Mouse (Mus musculus) cortical plate, adult 2 months (tissue): ENCODE measurements around the gene Oprm1. TPM values are rescaled to one million over a fixed set of nuclear protein-coding genes. Genes with fewer than 3 reads are reported as not detected.

Experiments
- H3K27ac ChIP-seq: fragments of 200-500 bp; 2 replicates; pipeline ENCODE4 v1.5.1; 2012; ENCODE audit warnings: low read length, control low read depth, inconsistent platforms; ENCODE audit not compliant: insufficient read depth
- H3K4me1 ChIP-seq: fragments of 200-500 bp; 2 replicates; pipeline ENCODE4 v1.6.1; 2011; ENCODE audit warnings: low read length; ENCODE audit not compliant: control insufficient read depth, insufficient read depth
- H3K4me3 ChIP-seq: fragments of 200-500 bp; 2 replicates; pipeline ENCODE4 v1.5.1; 2011; ENCODE audit warnings: mild to moderate bottlenecking, low read length, control low read depth; ENCODE audit not compliant: insufficient read depth
- CTCF ChIP-seq: fragments of 200-500 bp; IDR thresholded peaks from 2 replicates; pipeline ENCODE4 v1.5.1; 2011; ENCODE audit warnings: mild to moderate bottlenecking, control low read depth, low read length; ENCODE audit not compliant: insufficient read depth; ENCODE audit errors: extremely low read depth
- POLR2A ChIP-seq: fragments of 200-500 bp; IDR thresholded peaks from 2 replicates; pipeline ENCODE4 v1.6.1; 2011; ENCODE audit warnings: mild to moderate bottlenecking, low read length, control low read depth; ENCODE audit not compliant: insufficient read depth; ENCODE audit errors: extremely low read depth
- polyA plus RNA-seq: library from polyadenylated mRNA; depleted of rRNA; stranded (reverse); fragments of >200 nt; gene quantifications from 2 replicates; pipeline ENCODE4 v1.2.3, GENCODE M21; 2012; rRNA removed

Gene Oprm1
- polyA plus RNA-seq, 1 experiment: 0.94 TPM

DNA sequence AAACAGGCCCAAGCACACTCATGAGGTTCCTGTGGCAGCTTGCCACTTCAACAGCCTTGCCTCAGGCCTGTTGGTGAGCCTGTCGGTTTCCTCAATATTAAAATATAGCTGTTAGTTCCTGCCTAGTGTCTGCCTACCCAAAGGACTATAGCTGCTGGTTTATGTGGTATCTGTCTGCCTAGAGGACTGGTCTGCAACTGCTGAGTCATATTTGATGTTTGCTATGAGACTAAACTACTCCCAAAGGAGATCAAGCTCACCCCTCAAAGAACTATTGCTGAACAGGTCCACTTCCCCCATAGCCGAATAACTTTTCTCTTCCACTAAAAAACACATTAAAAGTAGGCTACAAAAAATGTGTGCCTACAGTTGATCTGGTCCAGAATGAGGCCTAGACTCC is 315.9 kb downstream of the Oprm1 start:
- no peak overlapping the region for H3K27ac ChIP-seq
- H3K4me1 ChIP-seq: no peaks in the 10 kb centered on the region; the same call in 1 of the 2 replicates
- H3K4me3 ChIP-seq: no peak overlapping the region
- TF ChIP-seq CTCF (no peak), POLR2A (no peak)

DNA sequence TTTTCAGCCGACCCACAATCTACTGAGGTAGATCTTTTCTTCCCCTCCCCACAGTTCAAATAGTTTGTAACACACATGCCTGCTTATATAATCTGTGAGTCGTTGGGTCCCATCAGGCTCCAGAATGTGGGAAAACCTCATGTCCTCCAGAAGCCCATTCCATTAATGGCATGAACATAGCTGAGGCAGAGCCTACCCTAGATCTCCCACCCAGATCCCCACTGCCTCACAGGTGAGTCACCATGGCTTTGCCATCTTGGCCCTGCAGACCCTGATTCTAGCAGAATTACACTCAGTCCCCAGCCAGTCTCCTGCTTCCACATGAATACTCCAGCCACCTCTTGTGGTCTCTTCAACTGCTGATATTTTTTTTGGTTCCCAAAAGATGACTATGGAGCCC is 317.4 kb downstream of the Oprm1 start:
- H3K4me3 ChIP-seq: no peak overlapping the region
- no peak overlapping the region for H3K27ac ChIP-seq
- TF ChIP-seq CTCF (no peak), POLR2A (no peak)
- H3K4me1 ChIP-seq: no peaks in the 10 kb centered on the region; the same call in 1 of the 2 replicates

DNA sequence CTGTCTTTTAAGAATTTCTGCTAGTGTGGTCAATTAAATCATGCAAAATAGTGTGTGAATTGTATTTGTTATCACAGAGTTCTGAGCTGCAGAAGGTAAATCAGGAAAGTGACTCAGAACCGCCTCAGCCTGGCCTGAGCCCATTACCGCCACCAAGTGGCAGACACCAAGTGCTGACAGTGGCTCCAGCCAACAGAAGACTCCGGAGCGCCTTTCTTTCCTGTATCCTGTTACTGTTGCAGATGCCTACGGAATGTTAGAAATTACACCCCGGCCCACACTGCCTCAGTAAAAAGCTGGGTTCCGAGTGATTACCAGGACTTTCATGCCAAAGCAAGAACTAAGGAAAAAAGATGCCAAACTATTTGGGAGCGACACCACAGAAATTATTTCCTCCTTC is 317.9 kb downstream of the Oprm1 start:
- no peak overlapping the region for H3K27ac ChIP-seq
- H3K4me3 ChIP-seq: no peak overlapping the region
- no peaks in the 10 kb centered on the region; the same call in 1 of the 2 replicates for H3K4me1 ChIP-seq
- TF ChIP-seq POLR2A (no peak), CTCF (peak; percentile 85)

DNA sequence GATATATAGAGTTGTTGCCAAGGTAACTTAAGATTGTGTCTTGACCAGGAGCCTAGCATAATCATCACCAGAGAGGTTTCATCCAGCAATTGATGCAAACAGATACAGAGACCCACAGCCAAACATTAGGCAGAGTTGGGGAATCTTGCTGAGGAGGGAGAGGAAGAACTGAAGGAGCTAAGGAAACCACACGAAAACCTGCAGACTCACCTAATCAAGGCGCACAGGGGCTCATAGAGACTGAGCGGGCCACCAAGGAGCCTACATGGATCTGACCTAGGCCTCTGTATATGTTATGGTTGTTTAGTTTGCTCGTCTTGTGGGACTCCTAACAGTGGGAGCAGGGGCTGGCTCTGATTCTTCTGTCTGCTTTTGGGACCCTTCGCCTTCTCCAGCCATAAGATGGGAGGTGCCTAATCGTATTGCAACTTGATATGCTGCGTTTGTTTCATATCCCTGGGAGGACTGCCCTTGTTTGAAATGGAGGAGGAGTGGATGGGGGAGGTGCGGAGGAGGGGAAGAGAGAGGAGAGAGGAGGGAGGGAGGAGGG is 318.4 kb downstream of the Oprm1 start:
- no peak for TF ChIP-seq CTCF
- Histone ChIP-seq H3K27ac (0 out of 2 replicates have a peak overlapping the region, but pooled peaks have one; percentile 28), H3K4me1 (no peaks in the 10 kb centered on the region; the same call in 1 of the 2 replicates), H3K4me3 (no peak overlapping the region)

DNA sequence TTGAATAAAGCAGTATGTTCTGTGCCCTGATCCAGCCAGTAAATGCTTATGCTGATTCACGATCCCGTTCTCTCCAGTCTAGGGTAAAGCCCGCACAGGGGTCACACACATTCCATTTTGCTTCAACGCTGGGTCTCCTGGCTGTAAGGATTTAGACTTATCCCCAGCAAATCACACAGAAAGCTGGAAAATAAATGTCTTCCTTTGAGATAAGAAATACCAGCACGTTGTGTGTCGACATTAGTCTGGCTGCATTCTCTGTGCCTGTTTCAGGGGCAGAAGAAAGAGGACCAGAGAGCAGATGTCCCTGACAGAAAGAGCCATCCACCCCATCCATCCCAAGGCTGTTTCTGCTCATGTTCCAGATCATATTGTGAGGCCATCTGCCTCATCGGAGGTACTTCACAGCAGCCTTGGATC is 319.1 kb downstream of the Oprm1 start:
- no peak overlapping the region for H3K4me3 ChIP-seq
- no peak for TF ChIP-seq CTCF
- TF ChIP-seq POLR2A: no peak
- H3K4me1 ChIP-seq: no peaks in the 10 kb centered on the region; the same call in 1 of the 2 replicates
- H3K27ac ChIP-seq: no peak overlapping the region

DNA sequence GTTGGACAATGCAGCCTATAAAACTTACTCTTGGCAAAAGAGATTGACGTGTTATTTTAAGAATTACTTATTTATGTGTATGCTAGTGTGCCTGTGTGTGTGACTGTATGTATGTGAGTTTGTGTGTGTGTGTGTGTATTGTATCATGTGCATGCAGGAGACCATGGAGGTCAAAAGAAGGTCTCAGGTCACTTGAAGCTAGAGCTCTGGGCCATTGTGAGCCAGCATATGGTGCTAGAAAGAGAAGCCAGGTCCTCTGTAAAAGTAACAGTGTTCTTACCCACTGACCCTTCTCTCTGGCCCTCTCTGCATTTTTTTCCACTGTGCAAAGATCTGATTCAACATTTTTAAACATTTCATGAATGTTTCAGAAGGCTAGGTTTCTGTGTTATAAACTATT is 319.7 kb downstream of the Oprm1 start:
- H3K4me3 ChIP-seq: no peak overlapping the region
- TF ChIP-seq CTCF (no peak), POLR2A (no peak)
- H3K4me1 ChIP-seq: no peaks in the 10 kb centered on the region; the same call in 1 of the 2 replicates
- no peak overlapping the region for H3K27ac ChIP-seq

Other genes with a start within 250 kb of the Oprm1 start
- gene Gm10945, start 3.3 kb downstream of the Oprm1 start, polyA plus RNA-seq: not detected in 2 replicates